Mouse (Mus musculus) embryonic facial prominence, embryonic 15.5 days (tissue): ENCODE results near the gene Hdhd5. TPM values are rescaled to one million over a fixed set of nuclear protein-coding genes. Genes with fewer than 3 reads are reported as not detected.

Experiments
- ATAC-seq: fragments of 200-750 bp; cut with Nextera tagmentation; 2 replicates; pipeline ENCODE4 v1.8.0; 2017; ENCODE audit warnings: low read depth, moderate TSS enrichment; ENCODE audit not compliant: insufficient number of reproducible peaks, low FRiP score, low TSS enrichment
- H3K27ac ChIP-seq: fragments of 300-500 bp; sonication (generic); replicated peaks from 2 replicates; pipeline ENCODE4 v1.5.1; 2015; ENCODE audit warnings: mild to moderate bottlenecking, inconsistent platforms
- H3K27me3 ChIP-seq: fragments of 300-500 bp; sonication (generic); 2 replicates; pipeline ENCODE4 v1.6.1; 2015; ENCODE audit warnings: inconsistent platforms
- H3K36me3 ChIP-seq: fragments of 300-500 bp; sonication (generic); 2 replicates; pipeline ENCODE4 v1.6.1; 2015; ENCODE audit warnings: mild to moderate bottlenecking, inconsistent platforms
- H3K4me1 ChIP-seq: fragments of 300-500 bp; sonication (generic); 2 replicates; pipeline ENCODE4 v1.6.1; 2015; ENCODE audit warnings: inconsistent platforms
- H3K4me2 ChIP-seq: fragments of 300-500 bp; sonication (generic); replicated peaks from 2 replicates; pipeline ENCODE4 v1.6.1; 2015; ENCODE audit warnings: mild to moderate bottlenecking, inconsistent platforms
- H3K4me3 ChIP-seq: fragments of 300-500 bp; sonication (generic); replicated peaks from 2 replicates; pipeline ENCODE4 v1.5.1; 2015; ENCODE audit warnings: mild to moderate bottlenecking, inconsistent platforms
- H3K9ac ChIP-seq: fragments of 300-500 bp; sonication (generic); 2 replicates; pipeline ENCODE4 v1.6.1; 2015; ENCODE audit warnings: inconsistent platforms
- H3K9me3 ChIP-seq: fragments of 300-500 bp; sonication (generic); replicated peaks from 2 replicates; pipeline ENCODE4 v1.6.1; 2016; ENCODE audit warnings: inconsistent platforms
- WGBS: fragments of 180-500 bp; shearing (Covaris S2); methylation state at CpG from one replicate; pipeline ENCODE4 v1.1.7; 2015; 5-methylcytosine and 5-hydroxymethylcytosine counted together
- polyA plus RNA-seq: library from polyadenylated mRNA; unstranded; fragments of >200 nt; fragmentation: Nextera tagmentation; extraction: Ambion mirVana; gene quantifications from 2 replicates; pipeline ENCODE4 v1.2.1, GENCODE M21; 2015

Gene Hdhd5
- polyA plus RNA-seq, result 17.6 and 18.0 TPM in 2 replicates

DNA sequence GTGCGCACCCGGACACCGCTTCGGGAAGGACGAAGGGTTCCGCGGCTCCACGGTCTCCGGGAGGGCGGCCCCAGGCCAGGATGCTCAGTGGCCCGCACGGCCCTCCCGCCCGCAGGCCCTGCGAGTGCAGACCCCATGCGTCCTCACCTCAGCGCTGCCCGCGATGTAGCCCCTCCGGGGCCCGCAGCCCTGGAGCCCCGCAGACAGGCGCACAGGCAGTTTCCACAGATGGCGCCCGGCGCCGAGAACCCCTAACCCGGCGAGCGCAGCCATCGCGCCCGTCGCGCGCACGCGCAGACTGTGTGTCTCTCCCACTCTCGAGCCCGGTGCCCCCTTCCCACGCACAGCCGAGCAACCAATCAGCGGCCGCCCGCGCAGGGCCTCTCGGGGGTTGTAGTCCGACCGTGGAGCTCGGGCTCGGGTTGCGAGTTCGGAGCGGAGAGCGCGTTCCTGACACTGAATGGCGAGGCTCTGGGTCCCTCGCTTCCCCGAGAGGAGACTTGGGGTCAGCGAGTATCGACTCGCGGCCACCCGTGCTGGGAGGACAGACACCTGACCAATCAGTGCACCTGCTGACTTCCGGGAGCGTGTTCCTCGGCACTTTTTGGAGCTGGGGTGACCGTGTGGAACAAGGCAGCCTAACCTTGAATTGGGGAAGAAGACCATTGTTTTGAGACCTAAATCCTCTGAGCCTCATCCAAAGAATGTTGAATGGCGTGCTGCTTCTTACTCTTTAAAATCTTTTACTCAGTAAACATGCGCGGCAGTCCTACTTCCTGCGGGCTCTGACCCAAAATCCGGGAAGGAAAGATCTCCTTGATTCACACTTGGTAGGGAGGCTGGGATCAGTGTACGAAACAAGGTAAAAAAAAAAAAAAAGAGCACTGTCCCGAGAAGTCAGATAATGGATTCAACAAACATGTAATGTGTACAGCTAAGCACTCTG lies at the start of gene Hdhd5:
TSS of gene Hdhd5 (minus strand) at position 300 of the 946 bp plus-strand sequence.
- ATAC-seq, result peak; percentile 98
- Histone ChIP-seq H3K4me2 (peak within 1 kb of the TSS; percentile 85), H3K4me3 (peak within 1 kb of the TSS; percentile 73), H3K36me3 (no peaks in the 10 kb centered on the region), H3K27me3 (no peaks in the 10 kb centered on the region), H3K9ac (peak within 1 kb of the TSS; percentile 66), H3K9me3 (no peaks in the 10 kb centered on the region), H3K27ac (0 out of 2 replicates have a peak within 1 kb of the TSS, but pooled peaks have one; percentile 6), H3K4me1 (peaks cover 21% of the 10 kb centered on the region)
- under 1% methylated on average over 75 of the region's 75 CpGs for WGBS

DNA sequence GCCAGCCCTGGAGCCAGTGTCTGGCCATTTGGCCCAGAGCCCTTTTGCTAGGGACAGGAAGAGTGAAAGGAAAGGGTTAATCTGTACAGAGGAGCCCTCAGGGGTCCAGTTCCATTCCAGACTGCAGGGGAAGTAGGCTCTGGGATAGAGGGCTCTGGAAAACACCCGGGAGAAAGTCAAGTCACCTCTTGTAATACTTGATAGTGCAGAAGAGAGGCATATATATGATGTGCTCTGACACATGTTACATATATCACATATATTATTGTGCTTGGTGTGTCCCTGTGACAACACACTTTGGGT lies 49.5 kb upstream of the Hdhd5 start:
- Histone ChIP-seq H3K9ac (no peak overlapping the region), H3K4me2 (peak overlapping the region; percentile 87), H3K9me3 (no peaks in the 10 kb centered on the region), H3K4me1 (peaks cover 27% of the 10 kb centered on the region), H3K27ac (peak overlapping the region; percentile 52), H3K4me3 (peak overlapping the region; percentile 38), H3K36me3 (no peaks in the 10 kb centered on the region), H3K27me3 (0 out of 2 replicates have a peak, but pooled peaks cover 3% of the 10 kb centered on the region)
- WGBS, result 0% methylated on average over 1 of the region's 1 CpGs
- ATAC-seq, result 0 out of 2 replicates have a peak, but pooled peaks have one; percentile 5

DNA sequence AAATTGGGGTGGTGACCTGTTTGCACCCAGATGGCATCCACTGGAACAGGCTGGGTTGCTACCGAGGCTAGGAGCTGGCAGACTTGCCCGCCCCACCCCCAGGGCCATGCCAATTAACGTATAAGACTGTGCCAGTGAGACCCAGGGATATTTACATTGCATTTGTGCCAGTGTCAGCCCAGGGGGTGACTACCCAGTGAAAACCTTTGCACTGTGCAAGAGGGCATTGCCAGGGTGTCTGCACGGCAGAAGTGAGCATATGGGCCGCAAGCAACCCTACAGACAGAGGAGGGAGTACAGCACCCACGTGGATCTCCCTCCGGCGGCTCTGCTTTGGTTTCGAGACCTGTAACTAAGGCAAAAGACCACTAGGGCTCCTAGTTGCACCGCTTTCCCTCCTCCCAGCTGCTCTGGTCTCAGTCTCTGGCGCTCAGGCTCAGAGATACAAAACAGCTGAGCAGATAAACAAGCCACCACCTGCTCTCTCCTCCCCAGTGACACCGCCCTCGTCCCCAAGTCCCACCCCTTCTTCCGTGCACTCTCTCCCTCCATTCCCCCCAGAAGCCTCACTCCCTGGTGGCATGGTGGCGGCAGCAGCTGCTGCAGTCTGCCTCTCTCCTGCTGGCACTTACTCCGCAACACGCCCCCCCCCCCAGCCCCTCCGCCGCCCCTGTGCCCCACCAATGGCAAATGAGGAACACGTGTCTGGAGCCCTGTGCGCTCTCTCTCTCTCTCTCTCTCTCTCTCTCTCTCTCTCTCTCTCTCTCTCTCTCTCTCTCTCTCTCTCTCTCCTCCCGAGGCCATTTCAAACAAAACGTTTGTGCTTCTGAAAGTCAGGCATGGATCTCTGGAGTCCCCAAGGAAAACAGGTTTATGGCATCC lies 49.0 kb upstream of the Hdhd5 start:
- 0% methylated on average over 22 of the region's 23 CpGs for WGBS
- peak overlapping the region; percentile 56 for H3K27ac ChIP-seq

DNA sequence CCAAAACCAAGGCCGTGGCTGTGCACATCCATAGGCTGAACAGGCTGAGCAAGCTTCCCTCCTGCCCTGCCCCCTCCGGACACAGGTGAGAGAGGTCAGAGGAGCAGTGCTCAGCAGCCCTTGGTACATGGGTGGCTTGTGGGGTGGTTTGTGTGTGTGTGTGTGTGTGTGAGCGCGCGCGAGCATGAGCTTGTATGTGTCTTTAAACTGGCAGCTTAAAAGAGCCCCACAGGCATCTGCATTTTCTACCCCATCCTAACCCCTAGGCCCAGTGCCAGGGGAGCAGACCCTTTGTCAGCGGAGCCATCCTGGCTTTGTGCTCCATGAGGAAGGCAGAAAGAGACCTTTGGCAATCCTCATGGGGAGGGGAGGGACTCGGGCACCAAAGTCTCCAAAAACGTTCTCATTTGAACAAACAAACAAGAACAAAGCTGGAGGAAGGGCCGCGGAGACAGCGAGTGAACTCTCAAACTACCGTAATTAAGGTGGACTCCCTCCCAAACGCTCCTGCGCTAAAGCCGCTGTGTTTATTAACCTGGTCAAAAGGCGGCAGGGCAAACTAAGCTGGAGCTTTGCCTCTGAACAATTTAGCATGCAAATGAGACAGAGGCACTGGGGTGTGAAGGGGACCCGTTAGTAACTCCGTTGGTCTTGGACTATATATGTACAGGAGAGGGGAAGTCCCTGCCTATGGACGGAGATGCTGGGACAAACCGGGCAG lies 48.2 kb upstream of the Hdhd5 start:
- Histone ChIP-seq H3K4me2 (peak overlapping the region; percentile 87), H3K36me3 (no peaks in the 10 kb centered on the region), H3K27ac (peak overlapping the region; percentile 56), H3K4me1 (peaks cover 22% of the 10 kb centered on the region), H3K9me3 (no peaks in the 10 kb centered on the region), H3K27me3 (0 out of 2 replicates have a peak, but pooled peaks cover 3% of the 10 kb centered on the region), H3K9ac (no peak overlapping the region), H3K4me3 (peak overlapping the region; percentile 38)
- ATAC-seq, result no peak; the same call in 1 of the 2 replicates
- 3% methylated on average over 21 of the region's 21 CpGs for WGBS

More for the DNA sequence above, 49.0 kb upstream of the Hdhd5 start:
- ATAC-seq, result peak; percentile 91
- peak overlapping the region; percentile 87 for H3K4me2 ChIP-seq
- H3K9ac ChIP-seq, result no peak overlapping the region
- peaks cover 22% of the 10 kb centered on the region for H3K4me1 ChIP-seq
- H3K36me3 ChIP-seq, result no peaks in the 10 kb centered on the region
- H3K9me3 ChIP-seq, result no peaks in the 10 kb centered on the region
- peak overlapping the region; percentile 38 for H3K4me3 ChIP-seq
- H3K27me3 ChIP-seq, result 0 out of 2 replicates have a peak, but pooled peaks cover 3% of the 10 kb centered on the region

DNA sequence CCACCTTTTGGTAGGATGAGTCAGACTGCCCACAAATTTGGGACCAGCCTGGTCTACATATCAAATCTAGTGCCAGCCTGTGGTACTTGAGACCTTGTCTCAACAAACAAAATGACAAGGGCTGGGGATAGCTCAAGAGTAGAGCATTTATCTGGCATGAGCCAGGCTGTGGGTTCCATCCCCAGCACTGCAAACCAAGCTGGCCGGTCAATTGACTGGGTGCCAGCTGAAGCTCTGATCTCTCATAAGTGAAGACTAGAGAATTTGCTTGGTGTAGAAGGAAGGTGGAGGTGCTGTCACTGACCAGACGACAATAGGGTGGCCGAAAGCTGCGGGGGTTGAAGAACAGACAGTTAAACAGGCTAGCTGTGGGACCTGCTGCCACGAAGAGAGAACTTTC lies 47.4 kb upstream of the Hdhd5 start:
- Histone ChIP-seq H3K36me3 (no peaks in the 10 kb centered on the region), H3K9ac (no peak overlapping the region), H3K27me3 (0 out of 2 replicates have a peak, but pooled peaks cover 3% of the 10 kb centered on the region), H3K27ac (no peak overlapping the region), H3K9me3 (no peaks in the 10 kb centered on the region), H3K4me2 (no peak overlapping the region), H3K4me1 (peaks cover 22% of the 10 kb centered on the region), H3K4me3 (no peak overlapping the region)
- no peak for ATAC-seq
- WGBS, result 56% methylated on average over 5 of the region's 5 CpGs

DNA sequence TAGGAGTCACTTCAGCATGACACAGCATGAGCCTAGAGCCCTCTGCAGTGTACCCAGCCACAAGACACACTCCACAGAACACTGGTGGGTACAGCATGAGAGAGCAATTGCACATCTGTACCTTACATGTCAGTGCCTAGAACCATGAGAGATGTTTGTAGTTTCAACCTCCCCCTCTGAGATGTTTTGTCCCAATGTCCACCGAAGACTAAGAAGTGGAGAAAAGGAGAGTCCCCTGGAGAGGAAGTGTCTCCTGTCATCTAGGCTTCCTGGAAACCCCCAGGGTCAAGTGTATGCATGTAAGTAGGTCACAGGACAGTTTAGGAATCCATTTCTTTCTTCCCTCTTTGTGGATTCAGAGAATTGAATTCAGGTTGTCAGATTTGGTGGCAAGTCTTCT lies 41.3 kb upstream of the Hdhd5 start:
- Histone ChIP-seq H3K27ac (no peak overlapping the region), H3K36me3 (no peaks in the 10 kb centered on the region), H3K27me3 (no peaks in the 10 kb centered on the region), H3K4me3 (no peak overlapping the region), H3K4me2 (no peak overlapping the region), H3K9me3 (no peaks in the 10 kb centered on the region), H3K4me1 (0 out of 2 replicates have a peak, but pooled peaks cover under 1% of the 10 kb centered on the region), H3K9ac (no peak overlapping the region)
- no peak for ATAC-seq
- 47% methylated on average over 1 of the region's 1 CpGs for WGBS

DNA sequence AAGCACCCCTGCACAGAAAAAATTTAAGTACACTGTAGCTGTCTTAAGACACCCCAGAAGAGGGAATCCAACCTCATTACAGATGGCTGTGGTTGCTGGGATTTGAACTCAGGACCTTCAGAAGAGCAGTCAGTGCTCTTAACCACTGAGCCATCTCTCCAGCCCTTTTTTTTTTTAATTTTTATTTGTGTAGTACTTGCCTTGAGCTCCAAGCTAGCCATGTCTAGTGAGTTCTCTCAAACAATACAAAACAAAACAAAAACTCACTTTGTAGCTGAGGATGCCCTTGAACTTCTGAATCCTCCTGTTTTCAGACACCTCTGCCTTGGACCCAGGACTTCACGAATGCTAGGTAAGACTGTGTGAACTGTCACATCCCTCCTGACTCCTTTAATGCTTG lies 37.1 kb upstream of the Hdhd5 start:
- 84% methylated on average over 1 of the region's 1 CpGs for WGBS
- no peak overlapping the region for H3K27ac ChIP-seq
- H3K9ac ChIP-seq, result no peak overlapping the region
- H3K4me1 ChIP-seq, result 0 out of 2 replicates have a peak, but pooled peaks cover 2% of the 10 kb centered on the region
- H3K4me2 ChIP-seq, result no peak overlapping the region
- H3K4me3 ChIP-seq, result no peak overlapping the region
- H3K9me3 ChIP-seq, result no peaks in the 10 kb centered on the region
- no peaks in the 10 kb centered on the region for H3K27me3 ChIP-seq
- no peak for ATAC-seq
- H3K36me3 ChIP-seq, result no peaks in the 10 kb centered on the region

DNA sequence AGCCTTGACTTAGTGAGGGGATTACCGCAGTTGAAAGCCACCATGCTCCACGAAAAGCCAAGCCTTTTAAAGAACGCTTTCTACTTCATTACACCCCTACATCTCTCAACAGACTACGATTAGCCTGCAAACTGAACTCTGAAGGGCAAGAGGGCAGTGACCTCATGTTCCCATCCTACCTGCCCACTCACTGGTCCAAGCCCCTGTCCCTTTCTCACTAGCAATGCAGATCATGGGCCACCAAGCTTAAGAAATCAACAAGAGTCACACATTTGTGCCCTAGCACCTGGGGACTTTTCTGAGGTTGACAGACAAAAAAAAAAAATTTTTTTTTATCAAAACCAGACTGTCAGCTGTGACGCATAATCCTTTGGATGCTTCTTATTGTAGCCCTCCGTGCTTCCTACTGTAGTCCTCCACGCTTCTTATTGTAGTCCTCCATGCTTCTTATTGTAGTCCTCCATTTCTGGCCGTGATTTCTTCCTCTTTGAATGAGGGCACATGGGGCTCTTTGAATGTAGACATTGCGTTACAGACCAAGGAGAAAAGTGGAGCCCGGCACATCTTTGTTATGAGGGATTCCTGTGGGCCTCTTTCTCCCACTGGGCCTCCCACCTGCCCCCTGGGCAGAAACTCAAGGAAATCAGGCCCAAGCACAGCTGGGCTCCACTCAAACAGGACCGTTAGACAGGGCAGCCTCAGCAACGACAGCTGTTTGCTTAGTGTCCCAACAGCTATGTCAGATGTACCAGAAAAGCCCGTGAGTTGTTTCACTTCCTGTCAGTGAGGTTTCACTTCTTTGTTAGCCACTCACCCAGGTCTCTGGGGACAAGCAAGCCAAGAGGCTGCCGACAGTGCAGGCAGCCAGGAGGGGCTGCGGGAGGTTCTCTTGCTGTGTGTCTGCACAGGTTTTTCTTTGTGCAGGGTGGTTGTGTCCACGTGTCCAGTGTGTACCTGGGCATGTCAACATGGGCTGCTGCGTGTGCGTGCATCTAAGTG lies 36.1 kb upstream of the Hdhd5 start:
- H3K27ac ChIP-seq, result no peak overlapping the region
- no peaks in the 10 kb centered on the region for H3K9me3 ChIP-seq
- WGBS, result 48% methylated on average over 18 of the region's 18 CpGs
- H3K9ac ChIP-seq, result no peak overlapping the region
- H3K27me3 ChIP-seq, result no peaks in the 10 kb centered on the region
- H3K4me3 ChIP-seq, result no peak overlapping the region
- no peak for ATAC-seq
- no peaks in the 10 kb centered on the region for H3K36me3 ChIP-seq
- 0 out of 2 replicates have a peak, but pooled peaks cover 2% of the 10 kb centered on the region for H3K4me1 ChIP-seq
- no peak overlapping the region for H3K4me2 ChIP-seq

DNA sequence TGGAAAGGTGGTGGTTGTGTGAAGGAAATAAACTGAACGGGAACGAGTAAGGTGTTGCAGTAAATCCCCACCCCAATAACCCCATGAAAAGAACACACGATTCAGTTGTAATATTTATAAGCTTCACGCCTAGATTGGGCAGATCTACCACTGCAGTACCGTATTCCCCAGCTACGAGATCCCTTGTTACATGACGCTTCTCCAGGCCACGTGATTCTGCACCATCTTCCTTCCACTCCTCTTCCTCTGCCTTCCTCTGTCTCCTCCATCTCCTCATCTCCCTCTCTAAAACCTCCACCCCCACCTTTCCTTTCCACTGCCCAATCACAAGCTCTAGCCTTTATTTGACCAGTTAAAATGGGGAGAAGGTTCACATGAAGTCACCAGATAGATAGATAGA lies 25.5 kb upstream of the Hdhd5 start:
- ATAC-seq, result no peak
- H3K4me1 ChIP-seq, result no peaks in the 10 kb centered on the region
- no peaks in the 10 kb centered on the region for H3K9me3 ChIP-seq
- no peak overlapping the region for H3K27ac ChIP-seq
- H3K36me3 ChIP-seq, result no peaks in the 10 kb centered on the region
- no peak overlapping the region for H3K4me3 ChIP-seq
- WGBS, result 89% methylated on average over 8 of the region's 8 CpGs
- no peak overlapping the region for H3K9ac ChIP-seq
- no peak overlapping the region for H3K4me2 ChIP-seq
- H3K27me3 ChIP-seq, result no peaks in the 10 kb centered on the region
